Mouse (Mus musculus) spleen, postnatal 14 days (tissue): ENCODE results near the gene Strap.
"Not testable (repeated sequence)": the region's sequence is repeated elsewhere in the genome, so short reads cannot be mapped to it uniquely, and the experiment has no call there.

Experiments
- DNase-seq, 2 experiments: peaks; one replicate each; pipeline ENCODE4 v3.0.0; 2021 to 2022; ENCODE audit warnings: low spot score in 2 of 2

The Strap gene

GRCm38 (mm10) chr6:137734846-137735609 is at the start of gene Strap:
TSS of gene Strap (plus strand) at chr6:137735078.
- peak; percentile 84 to 89 for DNase-seq

- DNase-seq = no peak
Measured at GRCm38 (mm10) chr6:137687667-137688066, 47.2 kb upstream of the Strap start.

GRCm38 (mm10) chr6:137688079-137688478 is 46.8 kb upstream of the Strap start:
- DNase-seq = no peak

- no peak for DNase-seq
Measured at GRCm38 (mm10) chr6:137688506-137689105, 46.3 kb upstream of the Strap start.

- DNase-seq = no peak
Measured at GRCm38 (mm10) chr6:137690550-137691119, 44.2 kb upstream of the Strap start.

- no peak for DNase-seq
Measured at GRCm38 (mm10) chr6:137694310-137694709, 40.6 kb upstream of the Strap start.

- DNase-seq = no peak
Measured at GRCm38 (mm10) chr6:137695046-137695445, 39.8 kb upstream of the Strap start.

- DNase-seq = no peak
Measured at GRCm38 (mm10) chr6:137696445-137697204, 38.3 kb upstream of the Strap start.

- DNase-seq = no peak
Measured at GRCm38 (mm10) chr6:137699434-137699833, 35.4 kb upstream of the Strap start.

GRCm38 (mm10) chr6:137702186-137702585 is 32.7 kb upstream of the Strap start:
- DNase-seq = no peak

GRCm38 (mm10) chr6:137702918-137703317 is 32.0 kb upstream of the Strap start:
- DNase-seq = no peak

- no peak for DNase-seq
Measured at GRCm38 (mm10) chr6:137703431-137703830, 31.4 kb upstream of the Strap start.

- DNase-seq = no peak
Measured at GRCm38 (mm10) chr6:137704300-137704939, 30.5 kb upstream of the Strap start.

- no peak for DNase-seq
Measured at GRCm38 (mm10) chr6:137706209-137706608, 28.7 kb upstream of the Strap start.

GRCm38 (mm10) chr6:137708726-137709405 is 26.0 kb upstream of the Strap start:
- not testable (repeated sequence) for DNase-seq

GRCm38 (mm10) chr6:137710179-137711037 is 24.5 kb upstream of the Strap start:
- no peak for DNase-seq

GRCm38 (mm10) chr6:137712654-137713309 is 22.1 kb upstream of the Strap start:
- DNase-seq = no peak

GRCm38 (mm10) chr6:137713310-137713664 is 21.6 kb upstream of the Strap start:
- no peak for DNase-seq

GRCm38 (mm10) chr6:137716802-137717201 is 18.1 kb upstream of the Strap start:
- DNase-seq = no peak
